Mouse (Mus musculus): ENCODE results near the gene Crocc2. TPM values are rescaled to one million over a fixed set of nuclear protein-coding genes. Genes with fewer than 3 reads are reported as not detected.

Crocc2 gene
- polyA plus RNA-seq (2014; fragmentation: Nextera tagmentation; extraction: Ambion mirVana), result 0.10 and 0.23 TPM in 2 replicates

DNA sequence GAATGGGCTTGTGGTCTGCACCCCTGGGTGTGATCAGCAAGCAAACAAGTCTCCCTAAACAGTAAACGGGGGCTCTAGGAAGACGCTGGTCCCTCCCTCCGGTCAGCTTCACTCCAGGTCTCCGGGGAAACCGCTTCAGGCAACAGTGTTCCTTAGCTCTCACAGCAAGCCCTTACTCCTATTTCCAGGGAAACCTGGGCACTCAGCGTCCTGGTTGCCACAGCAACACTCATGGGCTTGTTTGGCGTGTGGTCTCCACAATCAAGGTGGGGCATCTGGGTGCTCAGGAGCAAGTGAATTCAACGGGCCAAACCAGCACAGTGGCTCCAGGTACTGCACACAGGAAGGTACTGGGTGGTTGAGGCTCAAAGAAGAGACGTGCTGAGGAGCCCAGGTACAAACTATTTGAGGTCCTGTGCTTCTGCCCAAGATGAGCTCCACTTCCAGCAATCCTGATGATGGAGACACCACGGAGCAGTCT lies at the start of gene Crocc2:
Gene Crocc2 (plus strand): TSS at position 431 of the 481 bp plus-strand sequence.
- Histone ChIP-seq H3K4me2 (replicated peaks; ENCODE audit: low read depth, low read length) (no peak within 1 kb of the TSS), H3K9ac (replicated peaks; ENCODE audit: low read depth, low read length) (no peak within 1 kb of the TSS), H3K4me1 (ENCODE audit: control insufficient read depth, insufficient read depth, low read length) (no peaks in the 10 kb centered on the region), H3K27me3 (ENCODE audit: control insufficient read depth, insufficient read depth, low read length) (no peaks in the 10 kb centered on the region), H3K36me3 (ENCODE audit: control insufficient read depth, insufficient read depth, low read length) (no peaks in the 10 kb centered on the region), H3K4me3 (ENCODE audit: low read depth, low read length) (no peak within 1 kb of the TSS), H3K9me3 (ENCODE audit: control insufficient read depth, low read depth, low read length) (no peaks in the 10 kb centered on the region), H3K27ac (ENCODE audit: low read length) (no peak within 1 kb of the TSS)
- WGBS, result 46% methylated on average over 10 of the region's 10 CpGs
- ATAC-seq (ENCODE audit: insufficient number of reproducible peaks, insufficient read depth, low FRiP score, low read depth), result no peak

DNA sequence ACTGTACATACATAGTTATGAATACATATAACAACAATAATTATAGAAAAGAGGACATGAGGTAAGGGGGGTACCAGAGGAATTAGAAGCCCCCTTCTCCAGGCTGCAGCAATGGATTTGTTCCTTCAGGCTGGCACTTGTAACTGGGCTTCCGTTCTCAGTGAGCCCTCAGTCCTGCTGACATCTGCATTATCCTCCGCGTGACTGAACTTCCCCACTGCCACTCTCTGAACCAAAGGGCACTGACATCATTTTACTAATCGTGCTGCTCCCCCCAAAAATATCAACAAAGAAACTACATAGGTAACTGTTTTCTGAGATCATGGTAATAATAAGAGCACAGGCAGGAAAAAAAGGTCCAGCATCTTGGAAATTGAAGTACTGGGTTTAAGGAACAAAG lies 49.7 kb upstream of the Crocc2 start:
- 40% methylated on average over 4 of the region's 4 CpGs for WGBS
- H3K4me2 ChIP-seq (replicated peaks; ENCODE audit: low read depth, low read length), result no peak overlapping the region
- H3K27me3 ChIP-seq (ENCODE audit: control insufficient read depth, insufficient read depth, low read length), result no peaks in the 10 kb centered on the region
- no peaks in the 10 kb centered on the region for H3K36me3 ChIP-seq (ENCODE audit: control insufficient read depth, insufficient read depth, low read length)
- no peak overlapping the region for H3K9ac ChIP-seq (replicated peaks; ENCODE audit: low read depth, low read length)
- H3K4me1 ChIP-seq (ENCODE audit: control insufficient read depth, insufficient read depth, low read length), result peaks cover 4% of the 10 kb centered on the region; the same call in 1 of the 2 replicates
- no peaks in the 10 kb centered on the region for H3K9me3 ChIP-seq (ENCODE audit: control insufficient read depth, low read depth, low read length)
- ATAC-seq (ENCODE audit: insufficient number of reproducible peaks, insufficient read depth, low FRiP score, low read depth), result no peak
- no peak overlapping the region for H3K4me3 ChIP-seq (ENCODE audit: low read depth, low read length)
- no peak overlapping the region for H3K27ac ChIP-seq (ENCODE audit: low read length)

DNA sequence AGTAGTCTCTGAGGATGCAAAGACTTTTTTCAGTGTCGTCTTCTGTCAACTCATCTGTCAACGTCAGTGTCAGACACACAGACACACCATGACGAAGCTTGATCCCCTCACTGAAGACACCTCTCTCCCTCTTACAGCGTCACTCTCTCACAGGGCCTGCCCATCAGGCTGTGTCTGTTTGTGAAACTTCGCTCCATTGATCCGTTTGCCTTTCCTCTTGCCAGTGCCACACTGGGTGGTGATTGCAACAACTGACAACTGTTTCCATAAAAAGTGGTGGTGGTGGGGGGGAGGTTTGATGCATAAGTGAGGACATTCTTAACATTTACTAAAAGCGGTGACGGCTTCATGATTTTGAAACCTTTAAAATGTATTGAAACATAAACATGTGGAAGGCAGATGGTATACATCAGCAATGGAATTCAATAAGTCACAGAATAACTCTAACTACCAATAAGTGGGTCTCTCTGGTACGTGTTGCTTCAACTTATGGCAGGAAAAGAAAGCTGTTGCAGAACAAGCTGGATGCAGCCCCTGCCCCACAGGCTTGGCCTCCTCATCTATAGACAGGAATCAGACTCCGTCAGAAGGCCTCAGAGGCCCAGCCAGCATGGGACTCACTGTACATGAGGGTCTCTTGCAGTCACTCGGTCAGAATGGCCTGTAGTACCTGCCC lies 45.2 kb upstream of the Crocc2 start:
- WGBS, result 50% methylated on average over 11 of the region's 11 CpGs
- Histone ChIP-seq H3K36me3 (ENCODE audit: control insufficient read depth, insufficient read depth, low read length) (no peaks in the 10 kb centered on the region), H3K4me2 (replicated peaks; ENCODE audit: low read depth, low read length) (no peak overlapping the region), H3K9me3 (ENCODE audit: control insufficient read depth, low read depth, low read length) (no peaks in the 10 kb centered on the region), H3K9ac (replicated peaks; ENCODE audit: low read depth, low read length) (no peak overlapping the region), H3K4me1 (ENCODE audit: control insufficient read depth, insufficient read depth, low read length) (peaks cover 7% of the 10 kb centered on the region; the same call in 1 of the 2 replicates), H3K4me3 (ENCODE audit: low read depth, low read length) (no peak overlapping the region), H3K27ac (ENCODE audit: low read length) (no peak overlapping the region; the same call in 1 of the 2 replicates), H3K27me3 (ENCODE audit: control insufficient read depth, insufficient read depth, low read length) (no peaks in the 10 kb centered on the region)
- ATAC-seq (ENCODE audit: insufficient number of reproducible peaks, insufficient read depth, low FRiP score, low read depth), result no peak

DNA sequence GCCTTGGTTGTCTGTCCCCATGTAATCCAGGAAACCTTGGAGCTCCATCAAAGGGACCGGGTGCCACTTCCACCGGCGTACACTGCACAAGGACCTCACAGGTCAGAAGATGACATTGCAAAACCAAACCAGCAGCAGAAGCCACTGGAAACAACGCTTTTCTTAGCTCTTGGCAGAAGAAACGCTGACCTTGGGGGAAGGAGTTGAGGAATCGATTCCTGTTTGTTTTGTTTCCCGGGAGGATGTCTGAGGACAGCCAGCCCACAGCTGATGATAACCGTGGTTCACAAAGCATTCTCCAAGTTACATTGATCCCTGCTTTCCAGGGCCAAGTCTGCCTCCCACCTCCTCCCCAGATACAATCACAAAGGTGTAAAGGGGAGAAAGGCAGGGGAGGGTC lies 44.5 kb upstream of the Crocc2 start:
- peaks cover 7% of the 10 kb centered on the region; the same call in 1 of the 2 replicates for H3K4me1 ChIP-seq (ENCODE audit: control insufficient read depth, insufficient read depth, low read length)
- ATAC-seq (ENCODE audit: insufficient number of reproducible peaks, insufficient read depth, low FRiP score, low read depth), result no peak
- no peaks in the 10 kb centered on the region for H3K27me3 ChIP-seq (ENCODE audit: control insufficient read depth, insufficient read depth, low read length)
- H3K4me3 ChIP-seq (ENCODE audit: low read depth, low read length), result no peak overlapping the region
- WGBS, result 61% methylated on average over 8 of the region's 8 CpGs
- no peak overlapping the region for H3K27ac ChIP-seq (ENCODE audit: low read length)
- H3K4me2 ChIP-seq (replicated peaks; ENCODE audit: low read depth, low read length), result no peak overlapping the region
- H3K9ac ChIP-seq (replicated peaks; ENCODE audit: low read depth, low read length), result no peak overlapping the region
- H3K36me3 ChIP-seq (ENCODE audit: control insufficient read depth, insufficient read depth, low read length), result no peaks in the 10 kb centered on the region
- H3K9me3 ChIP-seq (ENCODE audit: control insufficient read depth, low read depth, low read length), result no peaks in the 10 kb centered on the region

DNA sequence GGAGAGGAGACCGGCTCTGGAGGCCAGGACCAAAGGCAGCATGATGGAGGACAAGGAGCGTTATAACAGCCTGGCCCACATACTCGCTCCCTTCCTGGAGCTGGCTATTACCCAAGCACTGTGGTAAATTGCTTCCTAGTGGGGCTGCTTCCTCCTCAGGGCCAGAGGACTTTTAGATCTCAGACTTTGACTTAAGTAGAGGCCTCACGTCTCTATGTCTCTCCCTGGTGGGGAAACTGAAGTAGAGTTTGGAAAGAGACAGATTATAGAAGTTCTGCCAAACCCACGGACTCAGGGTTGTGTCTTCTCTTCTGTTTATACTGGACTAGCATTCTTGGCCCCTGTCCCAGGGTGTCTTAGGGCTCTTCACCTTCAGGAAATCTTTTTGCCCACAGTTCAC lies 43.3 kb upstream of the Crocc2 start:
- Histone ChIP-seq H3K9ac (replicated peaks; ENCODE audit: low read depth, low read length) (no peak overlapping the region), H3K9me3 (ENCODE audit: control insufficient read depth, low read depth, low read length) (no peaks in the 10 kb centered on the region), H3K4me1 (ENCODE audit: control insufficient read depth, insufficient read depth, low read length) (peaks cover 7% of the 10 kb centered on the region; the same call in 1 of the 2 replicates), H3K27me3 (ENCODE audit: control insufficient read depth, insufficient read depth, low read length) (no peaks in the 10 kb centered on the region), H3K4me2 (replicated peaks; ENCODE audit: low read depth, low read length) (no peak overlapping the region), H3K27ac (ENCODE audit: low read length) (no peak overlapping the region), H3K36me3 (ENCODE audit: control insufficient read depth, insufficient read depth, low read length) (no peaks in the 10 kb centered on the region), H3K4me3 (ENCODE audit: low read depth, low read length) (no peak overlapping the region)
- 50% methylated on average over 5 of the region's 5 CpGs for WGBS
- peak; percentile 24; the same call in 1 of the 2 replicates for ATAC-seq (ENCODE audit: insufficient number of reproducible peaks, insufficient read depth, low FRiP score, low read depth)

DNA sequence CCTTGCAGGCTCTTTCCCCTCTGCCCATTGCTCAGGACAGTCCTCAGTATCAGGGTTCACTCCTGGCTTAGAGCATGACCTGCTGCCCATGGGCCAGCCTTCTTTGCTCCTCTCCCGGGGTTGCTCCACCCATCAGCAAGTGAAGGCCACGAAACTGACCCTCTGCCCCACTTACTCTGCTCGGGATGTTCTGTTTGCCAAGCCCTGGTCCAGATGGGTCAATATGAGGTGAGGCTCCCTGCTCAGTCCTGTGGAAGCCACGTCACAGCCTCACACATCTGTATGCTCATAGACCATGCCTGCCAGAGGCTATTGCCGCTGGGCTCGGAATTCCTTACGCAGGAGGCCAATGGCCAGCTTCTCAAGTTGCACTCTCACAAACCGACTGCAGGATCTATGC lies 40.3 kb upstream of the Crocc2 start:
- Histone ChIP-seq H3K27me3 (ENCODE audit: control insufficient read depth, insufficient read depth, low read length) (no peaks in the 10 kb centered on the region), H3K9me3 (ENCODE audit: control insufficient read depth, low read depth, low read length) (no peaks in the 10 kb centered on the region), H3K4me1 (ENCODE audit: control insufficient read depth, insufficient read depth, low read length) (peaks cover 7% of the 10 kb centered on the region; the same call in 1 of the 2 replicates), H3K4me2 (replicated peaks; ENCODE audit: low read depth, low read length) (no peak overlapping the region), H3K36me3 (ENCODE audit: control insufficient read depth, insufficient read depth, low read length) (no peaks in the 10 kb centered on the region), H3K27ac (ENCODE audit: low read length) (no peak overlapping the region), H3K4me3 (ENCODE audit: low read depth, low read length) (no peak overlapping the region), H3K9ac (replicated peaks; ENCODE audit: low read depth, low read length) (no peak overlapping the region)
- 80% methylated on average over 8 of the region's 8 CpGs for WGBS
- no peak for ATAC-seq (ENCODE audit: insufficient number of reproducible peaks, insufficient read depth, low FRiP score, low read depth)

DNA sequence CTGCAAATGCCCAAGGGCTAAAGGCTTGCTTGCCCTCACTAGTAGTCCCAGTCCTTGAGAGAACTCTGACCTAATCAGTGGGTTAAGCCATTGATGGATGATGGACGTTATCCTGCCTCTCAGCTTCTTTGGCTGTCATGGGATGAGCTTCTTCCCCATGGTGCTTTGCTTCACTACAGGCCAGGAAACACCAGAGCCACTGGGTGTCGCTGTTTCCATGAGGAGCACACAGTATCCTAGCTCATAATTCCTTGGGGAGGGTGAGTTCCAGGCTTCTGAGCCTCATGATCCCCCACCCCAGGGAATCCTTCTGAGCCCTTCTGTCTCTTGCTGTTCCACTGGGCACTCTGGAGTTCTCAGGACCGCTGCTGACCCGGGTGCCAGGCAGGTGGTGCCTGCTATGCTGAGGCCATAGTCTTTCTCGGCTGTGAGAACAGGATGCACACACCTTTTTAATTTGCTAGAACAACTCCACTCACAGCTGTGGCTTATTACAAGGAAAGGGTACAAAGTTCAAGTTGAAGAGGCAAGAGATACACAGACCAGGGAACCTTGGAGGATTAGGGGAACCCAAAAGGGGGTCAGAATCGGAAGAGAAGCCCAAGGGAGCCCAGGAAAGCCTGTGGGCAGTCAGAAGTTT lies 39.7 kb upstream of the Crocc2 start:
- WGBS, result 28% methylated on average over 6 of the region's 6 CpGs
- 0 out of 2 replicates have a peak, but pooled peaks cover 2% of the 10 kb centered on the region for H3K4me1 ChIP-seq (ENCODE audit: control insufficient read depth, insufficient read depth, low read length)
- H3K27ac ChIP-seq (ENCODE audit: low read length), result no peak overlapping the region
- no peaks in the 10 kb centered on the region for H3K27me3 ChIP-seq (ENCODE audit: control insufficient read depth, insufficient read depth, low read length)
- H3K9me3 ChIP-seq (ENCODE audit: control insufficient read depth, low read depth, low read length), result no peaks in the 10 kb centered on the region
- no peaks in the 10 kb centered on the region for H3K36me3 ChIP-seq (ENCODE audit: control insufficient read depth, insufficient read depth, low read length)
- no peak overlapping the region for H3K4me2 ChIP-seq (replicated peaks; ENCODE audit: low read depth, low read length)
- H3K9ac ChIP-seq (replicated peaks; ENCODE audit: low read depth, low read length), result no peak overlapping the region
- ATAC-seq (ENCODE audit: insufficient number of reproducible peaks, insufficient read depth, low FRiP score, low read depth), result no peak
- H3K4me3 ChIP-seq (ENCODE audit: low read depth, low read length), result no peak overlapping the region

DNA sequence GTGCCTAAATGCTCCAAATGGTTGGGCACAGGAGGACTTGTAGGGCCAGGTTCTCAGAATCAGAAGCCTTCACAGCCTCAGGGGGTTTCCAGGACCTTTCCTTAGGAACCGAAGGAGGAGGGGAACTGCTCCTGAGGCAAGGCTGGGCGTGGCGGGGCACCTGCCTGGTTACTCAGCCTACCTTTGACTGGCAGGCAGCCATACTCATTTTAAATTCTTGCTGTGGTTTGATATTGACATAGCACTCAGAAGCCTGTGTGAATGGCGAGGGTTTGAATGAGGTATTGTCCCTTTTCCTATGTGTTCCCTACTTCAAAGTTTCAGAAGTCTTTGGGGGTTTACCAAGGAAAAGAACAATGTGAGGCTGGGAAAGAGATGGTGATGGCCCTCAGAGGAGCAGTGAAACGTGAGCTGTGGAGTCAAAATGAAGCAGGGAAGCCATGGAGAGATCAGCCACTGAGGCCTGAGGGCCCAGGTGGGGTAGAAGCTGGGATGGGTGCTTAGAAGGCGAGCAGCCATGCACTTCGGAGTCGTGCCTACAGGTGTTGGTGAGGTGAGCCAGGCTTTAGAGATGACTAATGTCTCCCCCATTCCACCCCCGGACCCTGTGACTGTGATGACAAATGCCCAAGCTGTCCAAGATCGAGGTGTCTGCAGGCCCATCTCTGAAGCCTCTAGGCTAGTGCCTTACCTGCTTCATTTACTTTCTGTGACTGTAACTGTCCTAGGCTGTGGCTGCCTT lies 38.1 kb upstream of the Crocc2 start:
- H3K4me3 ChIP-seq (ENCODE audit: low read depth, low read length), result no peak overlapping the region
- H3K4me2 ChIP-seq (replicated peaks; ENCODE audit: low read depth, low read length), result no peak overlapping the region
- no peak for ATAC-seq (ENCODE audit: insufficient number of reproducible peaks, insufficient read depth, low FRiP score, low read depth)
- no peaks in the 10 kb centered on the region for H3K9me3 ChIP-seq (ENCODE audit: control insufficient read depth, low read depth, low read length)
- no peaks in the 10 kb centered on the region for H3K36me3 ChIP-seq (ENCODE audit: control insufficient read depth, insufficient read depth, low read length)
- 57% methylated on average over 10 of the region's 10 CpGs for WGBS
- H3K4me1 ChIP-seq (ENCODE audit: control insufficient read depth, insufficient read depth, low read length), result no peaks in the 10 kb centered on the region
- H3K9ac ChIP-seq (replicated peaks; ENCODE audit: low read depth, low read length), result no peak overlapping the region
- H3K27ac ChIP-seq (ENCODE audit: low read length), result no peak overlapping the region
- H3K27me3 ChIP-seq (ENCODE audit: control insufficient read depth, insufficient read depth, low read length), result no peaks in the 10 kb centered on the region
